Mouse (Mus musculus) splenic B cell, adult 2 months (primary cell): Measurements from ENCODE around the gene Pxdn.
A peak's percentile ranks its signal among the peaks of the same experiment; 100 is the strongest.

Experiments
- DNase-seq: peaks from one replicate; pipeline ENCODE4 v3.0.0-alpha.2; 2011; ENCODE audit warnings: low read depth, low spot score
- H3K27me3 ChIP-seq: 2 replicates; pipeline ENCODE4 v1.6.1; 2012; ENCODE audit warnings: mild to moderate bottlenecking, low read length, moderate library complexity, mixed read lengths; ENCODE audit not compliant: control insufficient read depth, poor library complexity, insufficient read depth, severe bottlenecking
- H3K36me3 ChIP-seq: 2 replicates; pipeline ENCODE4 v1.6.1; 2012; ENCODE audit warnings: mild to moderate bottlenecking, low read length, moderate library complexity, mixed read lengths; ENCODE audit not compliant: control insufficient read depth, poor library complexity, insufficient read depth, severe bottlenecking

Gene Pxdn

DNA sequence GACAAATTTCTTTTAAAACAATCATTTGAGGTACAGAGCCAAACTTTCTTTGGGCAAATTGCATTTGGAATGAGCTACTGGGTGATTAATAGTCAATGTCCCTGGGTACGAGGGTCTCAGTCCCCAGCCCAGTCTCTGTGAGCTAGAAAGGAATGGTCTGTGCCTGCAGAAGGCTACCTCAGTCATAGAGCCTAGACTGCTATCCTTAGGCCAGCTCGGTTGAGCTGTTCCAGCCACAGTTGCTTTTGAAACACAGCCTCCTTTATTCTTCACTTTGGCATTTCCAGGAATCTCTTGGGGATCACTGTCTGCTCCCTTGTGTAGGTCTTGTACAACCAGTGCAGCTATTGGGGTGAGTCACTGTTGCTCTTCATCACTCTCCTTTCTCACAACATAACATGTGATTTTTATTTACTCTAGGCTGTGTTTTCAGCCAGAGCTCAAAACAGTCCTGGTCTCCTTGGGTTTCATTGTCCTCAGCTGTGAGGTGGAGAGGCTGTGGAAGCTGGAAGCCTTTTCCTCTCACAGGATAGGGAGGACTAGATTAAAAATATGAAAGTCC is 86.9 kb downstream of the Pxdn start:
- Histone ChIP-seq H3K36me3 (no peaks in the 10 kb centered on the region), H3K27me3 (no peaks in the 10 kb centered on the region)
- DNase-seq, result no peak

DNA sequence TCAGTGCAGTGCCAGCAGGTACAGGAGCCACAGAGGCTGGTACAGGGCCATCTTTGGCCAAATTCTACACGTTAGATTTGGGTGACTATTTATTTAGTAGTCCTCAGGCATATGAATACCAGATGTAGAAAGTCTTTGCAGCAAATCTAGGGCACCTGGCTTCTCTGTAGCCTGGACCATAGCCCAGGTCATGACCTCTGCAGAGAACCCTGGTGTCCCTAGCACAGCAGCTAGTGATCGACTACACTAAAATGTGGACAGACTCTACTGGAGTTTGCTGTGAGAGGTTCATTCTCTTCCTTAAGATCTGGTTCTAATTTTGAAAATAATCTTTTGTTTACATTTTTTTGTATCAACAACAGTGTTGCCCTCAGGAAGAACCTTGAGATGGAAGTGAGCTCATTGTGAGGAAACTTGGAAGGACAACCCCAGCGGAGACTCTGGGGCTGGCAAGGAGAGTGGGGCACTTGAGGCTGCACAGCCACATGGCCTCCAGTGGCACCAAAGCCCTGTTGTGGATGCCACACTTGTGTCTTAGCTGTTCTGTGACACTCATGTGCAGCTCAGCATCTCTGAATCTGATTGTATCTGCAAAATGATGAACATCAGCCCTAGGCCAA is 90.4 kb downstream of the Pxdn start:
- DNase-seq, result no peak
- no peaks in the 10 kb centered on the region for H3K27me3 ChIP-seq
- H3K36me3 ChIP-seq, result no peaks in the 10 kb centered on the region

DNA sequence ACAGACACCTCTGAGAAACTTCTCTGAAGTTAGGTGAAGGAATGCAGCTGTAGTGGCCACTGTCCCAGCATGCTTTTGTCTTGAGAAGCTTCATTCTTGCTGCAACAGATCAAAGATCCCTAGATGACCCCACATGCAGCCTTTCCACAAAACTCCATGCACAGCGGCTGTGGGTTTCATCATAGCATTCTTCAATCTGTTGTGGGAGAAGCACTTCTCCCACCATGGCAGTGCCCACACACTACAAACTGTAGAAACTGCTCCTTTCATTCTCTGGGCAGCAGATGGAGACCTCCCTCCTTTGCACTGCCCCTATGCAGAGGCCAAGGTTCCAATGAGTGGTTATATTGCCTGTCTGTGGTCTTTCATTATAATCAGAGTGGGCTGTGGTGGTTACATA is 91.7 kb downstream of the Pxdn start:
- Histone ChIP-seq H3K27me3 (no peaks in the 10 kb centered on the region), H3K36me3 (no peaks in the 10 kb centered on the region)
- no peak for DNase-seq

DNA sequence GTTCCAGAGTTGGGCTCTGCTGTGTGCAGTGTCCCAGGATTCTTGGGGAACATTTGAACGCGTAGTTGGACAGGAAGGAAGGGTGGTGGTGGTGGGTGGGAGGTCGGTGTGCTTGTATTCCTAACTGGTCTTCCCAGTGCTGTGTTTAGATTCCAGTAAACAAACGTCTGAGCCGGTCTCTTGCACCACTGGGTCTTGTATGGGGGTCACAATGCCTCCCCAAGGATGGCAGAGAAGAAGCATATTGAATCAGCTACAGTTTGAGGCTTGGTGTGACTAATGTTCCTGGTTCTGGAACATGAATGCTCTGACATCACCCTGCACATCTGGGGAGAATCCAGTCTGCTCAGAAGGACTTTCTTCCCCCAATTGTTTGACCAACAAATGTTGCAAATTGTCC is 93.2 kb downstream of the Pxdn start:
- no peaks in the 10 kb centered on the region for H3K27me3 ChIP-seq
- H3K36me3 ChIP-seq, result no peaks in the 10 kb centered on the region
- DNase-seq, result no peak

DNA sequence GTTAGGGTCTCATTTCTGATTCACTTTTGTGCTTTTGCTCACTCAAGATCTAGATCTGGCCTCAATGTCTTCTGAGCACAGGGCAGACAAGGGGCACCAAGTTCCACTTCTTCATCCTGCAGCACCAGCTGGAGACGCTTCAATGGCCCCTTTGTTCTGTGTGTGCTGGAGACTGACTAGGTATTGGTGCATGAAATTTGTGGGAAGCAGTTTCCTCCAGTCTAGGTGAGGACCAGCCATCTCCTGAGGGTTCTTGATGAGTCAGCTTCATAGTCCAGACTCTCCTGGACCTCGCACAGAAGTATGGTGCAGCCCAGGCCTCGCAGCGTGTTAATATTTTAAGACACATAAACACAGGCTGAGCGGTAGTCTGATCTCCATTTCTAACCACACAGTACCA is 97.3 kb downstream of the Pxdn start:
- DNase-seq, result no peak
- H3K36me3 ChIP-seq, result no peaks in the 10 kb centered on the region
- H3K27me3 ChIP-seq, result no peaks in the 10 kb centered on the region

DNA sequence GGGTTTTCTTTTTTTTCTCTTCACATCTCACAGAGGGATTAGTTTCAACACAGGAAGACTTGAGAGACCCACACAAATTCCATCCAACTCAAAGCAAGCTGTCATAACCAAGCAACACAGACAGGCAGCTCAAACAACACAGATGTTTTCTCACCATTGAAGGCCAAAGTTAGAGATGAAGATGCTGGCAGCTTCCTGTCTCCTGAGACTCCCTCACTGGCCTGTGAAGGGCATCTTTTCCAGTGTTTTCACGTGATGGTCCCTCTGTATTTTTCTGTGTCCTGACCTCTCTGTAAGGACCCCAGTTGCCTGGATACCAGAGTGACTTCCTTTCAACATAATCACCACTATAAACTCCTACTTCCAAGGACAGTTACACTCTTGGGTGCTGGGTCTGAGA is 98.0 kb downstream of the Pxdn start:
- no peak for DNase-seq
- no peaks in the 10 kb centered on the region for H3K27me3 ChIP-seq
- no peaks in the 10 kb centered on the region for H3K36me3 ChIP-seq

DNA sequence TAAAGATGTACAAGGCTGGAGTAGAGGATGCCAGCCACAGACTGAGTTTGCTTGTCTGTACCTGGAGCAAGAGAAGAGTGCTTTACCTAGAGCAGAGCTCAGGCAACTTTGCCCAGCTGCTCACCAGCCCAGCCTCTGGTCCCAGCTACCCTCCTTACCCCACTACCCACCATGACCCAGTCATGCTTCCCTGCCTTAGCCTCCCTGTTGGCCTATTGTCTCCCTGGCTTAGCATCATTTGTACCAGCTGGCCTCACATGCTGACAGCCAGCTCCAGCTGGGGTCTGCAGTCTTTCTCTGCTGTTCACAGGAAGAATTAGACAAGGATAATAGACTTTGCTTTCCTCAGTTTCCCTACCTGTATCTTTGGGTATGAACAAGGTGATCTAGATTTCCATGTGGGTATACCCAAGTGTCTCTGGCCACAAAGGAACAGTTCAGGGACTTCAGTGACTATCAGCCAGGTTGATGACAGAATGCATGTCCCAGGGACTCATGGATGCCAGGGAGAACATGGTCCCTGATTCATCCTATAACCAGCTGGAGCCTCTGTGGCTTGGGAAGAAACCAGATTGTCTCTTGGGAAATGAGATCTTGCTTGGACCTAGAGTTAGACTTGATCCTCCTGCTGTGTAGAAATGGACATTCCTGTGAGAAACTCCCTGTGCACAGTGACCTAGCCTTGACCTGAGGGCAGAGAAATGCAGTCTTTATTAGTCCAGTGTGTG is 98.6 kb downstream of the Pxdn start:
- no peak for DNase-seq
- H3K27me3 ChIP-seq, result no peaks in the 10 kb centered on the region
- no peaks in the 10 kb centered on the region for H3K36me3 ChIP-seq

DNA sequence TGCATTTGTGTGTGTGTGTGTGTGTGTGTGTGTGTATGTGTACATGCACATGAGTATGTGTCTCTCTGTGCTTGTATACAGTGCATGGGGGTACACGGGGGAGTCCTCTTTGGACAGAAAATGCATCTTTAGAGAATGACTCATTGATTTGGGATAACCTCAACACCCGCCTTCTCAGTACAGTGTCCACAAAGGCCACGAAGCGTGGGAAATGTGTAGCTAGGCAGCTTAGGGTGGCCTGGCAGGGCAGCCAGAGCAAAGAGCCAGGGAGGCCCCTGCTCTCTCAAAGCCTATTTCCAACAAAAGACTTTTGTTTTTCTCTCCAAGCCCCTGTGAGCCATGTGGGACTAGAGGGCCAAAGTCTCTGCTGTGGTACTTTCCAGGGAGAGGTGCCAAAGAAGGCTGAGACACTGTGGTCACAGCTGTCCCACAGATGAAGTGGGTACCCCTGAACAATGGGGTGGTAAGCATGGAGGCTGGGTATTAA is 99.2 kb downstream of the Pxdn start:
- Histone ChIP-seq H3K27me3 (no peaks in the 10 kb centered on the region), H3K36me3 (no peaks in the 10 kb centered on the region)
- no peak for DNase-seq

DNA sequence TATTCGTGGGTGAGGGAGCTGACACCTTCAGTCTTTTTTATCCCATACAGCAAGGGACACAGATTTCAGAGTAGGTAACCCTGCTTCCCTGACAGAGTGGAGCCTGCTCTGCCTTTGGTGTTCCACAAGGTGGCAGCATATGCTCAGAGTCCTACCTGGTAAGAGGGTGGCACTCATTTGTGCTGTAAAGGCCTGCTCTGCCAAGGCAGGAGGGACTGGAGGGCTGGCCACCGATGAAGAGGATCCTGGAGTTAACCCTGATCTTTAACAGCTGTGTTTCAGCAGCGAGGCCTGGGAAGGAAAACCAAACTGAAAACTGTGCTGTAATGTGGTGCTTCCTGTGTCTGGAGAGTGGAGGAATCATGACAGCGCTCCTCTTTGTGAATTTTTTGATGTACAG is 102.2 kb downstream of the Pxdn start:
- H3K36me3 ChIP-seq, result no peaks in the 10 kb centered on the region
- H3K27me3 ChIP-seq, result no peaks in the 10 kb centered on the region
- DNase-seq, result no peak

DNA sequence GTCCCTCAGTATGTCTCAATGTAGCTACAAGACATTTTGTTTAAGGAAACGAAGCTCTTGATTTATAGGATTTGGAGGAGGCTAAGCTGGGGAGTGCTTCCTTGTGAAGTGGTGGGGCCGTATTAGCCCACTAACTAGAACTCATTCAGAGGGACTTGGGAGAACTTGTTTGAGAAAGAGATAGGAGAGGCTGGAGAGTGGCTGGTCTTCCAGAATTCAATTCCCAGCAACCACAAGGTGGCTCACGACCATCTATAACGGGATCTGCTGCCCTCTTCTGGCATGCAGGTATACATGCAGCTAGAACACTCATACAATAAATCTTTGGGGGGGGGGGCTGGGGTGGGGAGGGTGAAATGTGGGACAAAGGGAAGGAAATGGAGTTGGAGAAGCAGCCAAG is 102.7 kb downstream of the Pxdn start:
- H3K27me3 ChIP-seq, result no peaks in the 10 kb centered on the region
- no peak for DNase-seq

DNA sequence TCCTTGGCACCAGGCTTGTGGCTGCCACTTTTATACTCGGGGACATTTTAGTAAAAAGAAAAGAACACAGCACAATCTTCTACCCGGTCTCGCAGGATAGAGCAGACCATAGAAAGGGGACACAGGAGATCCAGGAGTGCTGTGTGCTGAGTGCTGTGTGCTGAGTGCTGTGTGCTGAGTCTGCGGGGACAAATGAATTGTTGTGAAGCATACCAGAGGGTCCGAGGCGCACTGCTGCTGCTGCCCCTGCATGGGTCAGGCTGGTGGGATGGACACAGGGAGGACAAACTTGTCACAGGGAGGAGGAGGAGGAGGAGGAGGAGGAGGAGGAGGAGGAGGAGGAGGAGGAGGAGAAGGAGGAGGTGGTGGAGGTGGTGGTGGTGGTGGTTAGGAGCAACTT is 111.4 kb downstream of the Pxdn start:
- H3K36me3 ChIP-seq, result no peaks in the 10 kb centered on the region
- no peak for DNase-seq
- H3K27me3 ChIP-seq, result no peaks in the 10 kb centered on the region

More for the DNA sequence above, 102.7 kb downstream of the Pxdn start:
- no peaks in the 10 kb centered on the region for H3K36me3 ChIP-seq

DNA sequence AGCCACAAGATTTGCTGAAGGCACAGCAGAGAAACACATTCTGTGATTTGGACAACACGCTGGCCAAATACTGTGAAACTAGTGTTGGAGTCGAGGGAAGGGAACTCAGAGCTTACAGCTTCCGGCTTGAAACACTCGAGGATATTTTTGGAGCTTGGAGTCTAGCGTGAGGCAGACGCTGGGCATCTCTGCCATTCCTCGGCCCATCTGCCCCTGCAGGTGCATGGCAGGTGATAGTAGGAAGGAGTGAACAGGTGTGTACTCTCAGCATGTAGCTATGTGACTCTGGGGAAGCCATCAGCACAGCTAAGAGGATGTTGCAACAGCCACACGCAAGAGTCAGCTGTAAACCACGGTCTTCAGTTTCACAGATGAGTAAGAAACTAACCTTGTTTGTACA is 112.4 kb downstream of the Pxdn start:
- no peaks in the 10 kb centered on the region for H3K36me3 ChIP-seq
- no peak for DNase-seq
- no peaks in the 10 kb centered on the region for H3K27me3 ChIP-seq

DNA sequence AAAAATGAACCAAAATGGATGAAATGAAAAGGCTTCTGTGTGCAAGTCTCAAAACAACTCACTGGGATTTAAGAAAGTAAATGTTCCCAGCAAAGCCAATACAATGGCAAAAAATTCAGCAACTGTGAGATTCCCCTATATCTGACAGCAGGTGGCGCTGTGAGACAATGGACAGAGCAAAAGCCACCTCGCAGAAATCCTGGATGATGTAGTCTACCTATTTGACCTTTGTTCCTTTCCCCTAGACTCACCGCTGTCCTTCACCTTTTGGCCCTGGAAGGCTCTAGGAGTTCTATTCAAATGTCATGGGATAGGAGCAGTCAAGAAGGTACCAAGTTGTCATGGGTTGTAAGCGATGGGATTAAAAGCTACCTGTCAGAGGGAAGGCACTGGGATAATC is 112.8 kb downstream of the Pxdn start:
- no peaks in the 10 kb centered on the region for H3K27me3 ChIP-seq
- no peaks in the 10 kb centered on the region for H3K36me3 ChIP-seq
- peak; percentile 2 for DNase-seq

DNA sequence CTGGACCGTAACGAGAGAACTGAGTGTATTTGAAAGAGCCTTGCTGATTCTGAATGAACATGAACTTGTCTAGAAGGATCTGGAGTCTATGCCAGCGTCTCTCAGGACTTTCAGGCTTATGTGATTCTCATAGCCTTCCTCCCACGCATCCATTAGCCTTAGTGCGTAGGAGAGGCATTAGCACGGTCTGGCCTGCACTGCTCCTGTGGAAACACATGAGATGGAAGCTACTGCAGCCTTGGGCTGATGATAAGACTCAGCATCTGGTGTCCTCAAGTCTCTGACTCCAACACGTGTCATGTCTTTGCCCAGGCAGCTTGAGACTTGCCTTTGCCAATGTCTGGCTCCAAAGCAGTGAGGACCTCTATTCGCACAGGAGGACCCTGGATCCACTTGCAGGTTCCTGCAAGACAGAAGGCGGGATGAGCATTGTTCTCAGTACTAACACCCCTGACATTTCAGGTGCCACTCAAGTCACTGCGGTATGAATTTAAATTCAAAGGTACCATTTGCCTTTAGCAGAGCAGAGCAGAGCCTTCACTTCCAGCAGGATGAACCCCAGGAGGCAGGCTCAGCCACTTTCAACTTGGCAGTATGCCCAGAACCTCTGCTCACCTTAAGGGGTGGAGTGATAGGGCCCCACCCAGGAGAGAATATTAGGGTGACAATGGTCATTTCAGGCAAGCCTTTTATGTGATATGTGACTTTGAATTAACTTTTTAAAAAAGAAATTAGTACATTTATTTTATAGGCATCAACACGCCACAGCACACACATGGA is 117.5 kb downstream of the Pxdn start:
- H3K36me3 ChIP-seq, result no peaks in the 10 kb centered on the region
- no peak for DNase-seq
- no peaks in the 10 kb centered on the region for H3K27me3 ChIP-seq

DNA sequence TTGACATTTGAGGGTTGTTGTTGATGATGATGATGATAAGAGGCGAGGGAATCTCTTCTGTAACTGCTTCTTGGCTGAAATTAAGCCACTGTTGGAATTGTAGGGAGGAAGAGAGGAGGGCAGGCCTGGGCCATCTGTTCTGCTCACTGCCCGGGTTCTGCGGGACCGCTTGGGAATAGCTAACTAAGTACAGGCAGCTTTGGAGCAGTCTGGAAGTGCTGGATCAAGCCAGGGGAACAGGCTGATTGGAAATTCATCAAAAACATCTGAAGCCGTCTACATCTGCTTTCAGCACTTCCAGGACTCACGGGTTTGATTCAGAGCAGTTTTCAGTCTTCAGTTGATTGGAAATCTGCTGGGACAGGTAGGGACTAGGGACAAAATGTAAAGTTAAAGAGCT is 120.6 kb downstream of the Pxdn start:
- no peak for DNase-seq
- H3K27me3 ChIP-seq, result no peaks in the 10 kb centered on the region
- no peaks in the 10 kb centered on the region for H3K36me3 ChIP-seq
